Mouse (Mus musculus) MEL (cell line): Measurements from ENCODE around the gene Slc45a1.

Source experiments
- BHLHE40 ChIP-seq: IDR thresholded peaks from 2 replicates; pipeline ENCODE4 v1.6.1; 2012; ENCODE audit warnings: low read depth, mild to moderate bottlenecking, inconsistent platforms, low read length, improper control_type of control experiment, borderline replicate concordance
- CTCF ChIP-seq, 3 experiments: IDR thresholded peaks in 2 of 3; conservative IDR thresholded peaks in 1 of 3; 2 replicates each; pipeline ENCODE4 v1.5.1; 2011 to 2012; ENCODE audit warnings: low read length in 3 of 3, low read depth in 2 of 3, mild to moderate bottlenecking in 2 of 3, improper control_type of control experiment in 1 of 3, inconsistent platforms in 1 of 3, mixed read lengths in 1 of 3, moderate library complexity in 1 of 3; ENCODE audit not compliant: control insufficient read depth in 1 of 3, insufficient read depth in 1 of 3, poor library complexity in 1 of 3, severe bottlenecking in 1 of 3
- GABPA ChIP-seq: IDR thresholded peaks from 2 replicates; pipeline ENCODE4 v1.6.1; 2012; ENCODE audit warnings: low read depth, mild to moderate bottlenecking, inconsistent platforms, low read length, improper control_type of control experiment, moderate library complexity
- GATA1 ChIP-seq: IDR thresholded peaks from 2 replicates; pipeline ENCODE4 v1.6.1; 2011; ENCODE audit warnings: low read depth, low read length, improper control_type of control experiment
- POLR2A ChIP-seq, 2 experiments: IDR thresholded peaks; 2 replicates each; pipeline ENCODE4 v1.6.1; 2011 to 2012; ENCODE audit warnings: low read length in 2 of 2, mild to moderate bottlenecking in 2 of 2, control low read depth in 1 of 2, improper control_type of control experiment in 1 of 2, low read depth in 1 of 2, moderate library complexity in 1 of 2; ENCODE audit not compliant: control insufficient read depth in 1 of 2, insufficient read depth in 1 of 2, poor library complexity in 1 of 2
- ZMIZ1 ChIP-seq: IDR thresholded peaks from 2 replicates; pipeline ENCODE4 v1.6.1; 2012; ENCODE audit warnings: low read depth, mild to moderate bottlenecking, inconsistent platforms, low read length, improper control_type of control experiment, moderate library complexity

- TF ChIP-seq POLR2A (IDR thresholded peaks at IDR 0.05; ENCODE audit: control insufficient read depth in 1 of 2, insufficient read depth in 1 of 2, low read depth in 1 of 2, low read length in 2 of 2, poor library complexity in 1 of 2) (no peak), GABPA (no peak), CTCF (IDR thresholded peaks at IDR 0.05 in 2 of 3, conservative IDR thresholded peaks at IDR 0.05 in 1 of 3; ENCODE audit: control insufficient read depth in 1 of 3, insufficient read depth in 1 of 3, low read depth in 2 of 3, low read length in 3 of 3, poor library complexity in 1 of 3, severe bottlenecking in 1 of 3) (no peak), ZMIZ1 (no peak), BHLHE40 (no peak), GATA1 (no peak)
These were observed 58.3 kb downstream of the Slc45a1 start for GRCm38 (mm10) chr4:150593473-150594217.
